Mouse (Mus musculus): ENCODE data around the gene 1700113H08Rik.

The 1700113H08Rik gene

GRCm38 (mm10) chr10:87211046-87211445 lies 153.2 kb downstream of the 1700113H08Rik start:
- no peak for DNase-seq (ENCODE audit: low spot score)

- no peak for DNase-seq (ENCODE audit: low spot score)
These were observed 155.0 kb downstream of the 1700113H08Rik start for GRCm38 (mm10) chr10:87212854-87213253.

- DNase-seq (ENCODE audit: low spot score), result no peak
These were observed 172.4 kb downstream of the 1700113H08Rik start for GRCm38 (mm10) chr10:87230071-87230910.

GRCm38 (mm10) chr10:87239332-87240008 lies 181.6 kb downstream of the 1700113H08Rik start:
- no peak for DNase-seq (ENCODE audit: low spot score)

GRCm38 (mm10) chr10:87271724-87272123 lies 213.9 kb downstream of the 1700113H08Rik start:
- DNase-seq (ENCODE audit: low spot score), result no peak

- no peak for DNase-seq (ENCODE audit: low spot score)
These were observed 214.3 kb downstream of the 1700113H08Rik start for GRCm38 (mm10) chr10:87272133-87272622.

GRCm38 (mm10) chr10:87275075-87275474 lies 217.2 kb downstream of the 1700113H08Rik start:
- no peak for DNase-seq (ENCODE audit: low spot score)

Data from urinary bladder, postnatal 10 days (tissue).